Mouse (Mus musculus) kidney, adult 2 months (tissue): ENCODE measurements at regions not wholly inside any gene's neighbourhood (a gene's known extent, or its start where the extent isn't known, plus 50 kb on each side); places are given as distances from the start of the nearest gene placed in this dataset.

Experiments
- DNase-seq: peaks from one replicate; pipeline ENCODE4 v3.0.0; 2021
- H3K27ac ChIP-seq: fragments of 200-500 bp; 2 replicates; pipeline ENCODE4 v1.5.1; 2012; ENCODE audit warnings: low read depth, low read length, control low read depth, inconsistent platforms; ENCODE audit not compliant: insufficient read depth
- H3K27me3 ChIP-seq: fragments of 200-500 bp; replicated peaks from 2 replicates; pipeline ENCODE4 v1.6.1; 2012; ENCODE audit warnings: mild to moderate bottlenecking, moderate library complexity, low read length, inconsistent platforms; ENCODE audit not compliant: control insufficient read depth, insufficient read depth
- H3K36me3 ChIP-seq: fragments of 200-500 bp; 2 replicates; pipeline ENCODE4 v1.6.1; 2012; ENCODE audit warnings: mild to moderate bottlenecking, moderate library complexity, low read length, inconsistent platforms; ENCODE audit not compliant: control insufficient read depth, insufficient read depth
- H3K4me1 ChIP-seq: fragments of 200-500 bp; 2 replicates; pipeline ENCODE4 v1.6.1; 2011; ENCODE audit warnings: low read length; ENCODE audit not compliant: control insufficient read depth, insufficient read depth
- H3K4me3 ChIP-seq: fragments of 200-500 bp; 2 replicates; pipeline ENCODE4 v1.5.1; 2011; ENCODE audit warnings: mild to moderate bottlenecking, low read depth, low read length, control low read depth; ENCODE audit not compliant: insufficient read depth
- CTCF ChIP-seq: fragments of 200-500 bp; conservative IDR thresholded peaks from 2 replicates; pipeline ENCODE4 v1.5.1; 2011; ENCODE audit warnings: low read depth, mild to moderate bottlenecking, control low read depth, low read length, moderate library complexity, mixed read lengths; ENCODE audit not compliant: insufficient read depth, insufficient read length
- POLR2A ChIP-seq: fragments of 200-500 bp; IDR thresholded peaks from one replicate; pipeline ENCODE4 v1.6.1; 2011; ENCODE audit warnings: low read depth, low read length, control low read depth
- WGBS: fragments of 180-500 bp; shearing (Covaris S2); methylation state at CpG from one replicate; pipeline ENCODE4 v1.1.7; 2018; 5-methylcytosine and 5-hydroxymethylcytosine counted together

DNA sequence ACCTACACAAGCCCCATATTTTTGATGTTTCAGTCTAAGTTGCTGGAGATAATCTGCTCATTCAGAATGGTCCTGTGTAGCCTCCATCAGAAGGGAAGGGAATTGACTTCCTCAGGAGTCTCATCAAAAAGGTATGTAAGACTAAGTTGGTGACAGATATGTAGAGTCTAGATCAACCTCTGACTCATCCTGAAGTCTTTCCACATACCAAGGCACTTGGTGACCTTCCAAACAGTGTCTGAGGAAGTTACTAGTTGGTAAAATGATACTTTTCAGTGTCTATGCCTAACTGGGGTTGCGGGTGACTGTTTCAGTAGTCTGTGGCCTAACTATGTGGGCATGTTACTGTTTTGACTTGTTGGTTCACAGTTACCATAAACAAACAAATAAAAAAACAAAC is 133.0 kb upstream of the Plcb4 start:
- Histone ChIP-seq H3K27ac (no peak overlapping the region), H3K27me3 (no peaks in the 10 kb centered on the region), H3K4me3 (no peak overlapping the region), H3K4me1 (no peaks in the 10 kb centered on the region), H3K36me3 (no peaks in the 10 kb centered on the region)
- WGBS, result 95% methylated on average over 1 of the region's 1 CpGs
- TF ChIP-seq CTCF (no peak), POLR2A (no peak)
- DNase-seq, result peak; percentile 7

DNA sequence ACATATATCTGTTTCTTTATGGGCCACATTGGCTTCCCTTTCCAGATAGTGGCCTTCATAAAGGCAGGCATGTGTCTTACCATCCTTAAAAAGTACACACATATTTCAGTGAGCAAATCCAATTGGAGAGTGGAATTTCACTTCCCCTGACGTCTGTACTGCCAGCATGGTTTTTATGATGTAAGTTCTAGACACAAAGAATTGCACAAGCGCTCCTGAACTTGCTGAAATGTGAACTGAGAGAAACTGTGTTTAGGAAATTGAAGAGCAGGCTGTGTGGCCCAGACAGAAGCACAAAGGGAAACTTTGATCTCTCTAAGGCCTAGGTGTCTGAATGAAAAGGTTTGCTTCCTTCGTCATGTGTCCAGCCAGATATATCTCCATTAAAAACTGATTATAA is 129.2 kb upstream of the Plcb4 start:
- no peak overlapping the region for H3K27ac ChIP-seq
- TF ChIP-seq CTCF, result no peak
- TF ChIP-seq POLR2A, result no peak
- H3K36me3 ChIP-seq, result no peaks in the 10 kb centered on the region
- WGBS, result 71% methylated on average over 3 of the region's 3 CpGs
- DNase-seq, result no peak
- no peaks in the 10 kb centered on the region for H3K27me3 ChIP-seq
- no peaks in the 10 kb centered on the region for H3K4me1 ChIP-seq
- no peak overlapping the region for H3K4me3 ChIP-seq

GRCm38 (mm10) chr2:135536303-135536871 is 122.4 kb upstream of the Plcb4 start:
- Histone ChIP-seq H3K4me3 (no peak overlapping the region), H3K4me1 (no peaks in the 10 kb centered on the region), H3K27me3 (no peaks in the 10 kb centered on the region), H3K36me3 (no peaks in the 10 kb centered on the region), H3K27ac (no peak overlapping the region)
- TF ChIP-seq POLR2A, result no peak
- TF ChIP-seq CTCF, result no peak
- 45% methylated on average over 11 of the region's 11 CpGs for WGBS
- peak; percentile 54 for DNase-seq

GRCm38 (mm10) chr2:135538022-135538421 is 120.8 kb upstream of the Plcb4 start:
- no peak for DNase-seq
- H3K27me3 ChIP-seq, result no peaks in the 10 kb centered on the region
- no peaks in the 10 kb centered on the region for H3K4me1 ChIP-seq
- H3K36me3 ChIP-seq, result no peaks in the 10 kb centered on the region
- no peak for TF ChIP-seq CTCF
- no peak for TF ChIP-seq POLR2A
- no peak overlapping the region for H3K4me3 ChIP-seq
- WGBS, result 79% methylated on average over 2 of the region's 2 CpGs
- no peak overlapping the region for H3K27ac ChIP-seq

DNA sequence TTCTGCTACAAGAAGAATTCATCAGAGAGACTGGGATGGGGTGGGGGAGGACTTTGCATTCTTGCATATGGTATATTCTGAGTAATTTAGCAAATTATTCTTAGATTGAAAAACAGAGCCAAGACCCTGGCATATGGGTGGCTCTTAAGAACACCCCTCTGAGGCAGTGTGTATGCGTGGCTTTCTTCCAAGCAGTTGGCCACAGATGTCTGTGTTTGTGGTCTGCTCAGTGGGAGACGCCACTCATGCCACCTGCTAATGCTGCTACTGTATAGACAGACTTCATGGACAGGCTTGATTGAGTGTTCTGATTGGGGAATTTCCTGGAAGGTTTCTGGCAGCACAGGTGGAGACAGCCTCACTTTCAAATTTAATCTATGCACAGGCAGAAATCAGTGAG is 117.8 kb upstream of the Plcb4 start:
- Histone ChIP-seq H3K4me3 (no peak overlapping the region), H3K27ac (no peak overlapping the region), H3K27me3 (no peaks in the 10 kb centered on the region), H3K4me1 (no peaks in the 10 kb centered on the region), H3K36me3 (no peaks in the 10 kb centered on the region)
- no peak for DNase-seq
- TF ChIP-seq POLR2A (no peak), CTCF (no peak)
- 84% methylated on average over 2 of the region's 2 CpGs for WGBS

GRCm38 (mm10) chr2:135541930-135542329 is 116.9 kb upstream of the Plcb4 start:
- no peak overlapping the region for H3K4me3 ChIP-seq
- DNase-seq, result no peak
- H3K36me3 ChIP-seq, result no peaks in the 10 kb centered on the region
- H3K4me1 ChIP-seq, result no peaks in the 10 kb centered on the region
- no peak overlapping the region for H3K27ac ChIP-seq
- no peaks in the 10 kb centered on the region for H3K27me3 ChIP-seq
- TF ChIP-seq POLR2A (no peak), CTCF (no peak)

GRCm38 (mm10) chr2:135544882-135545281 is 113.9 kb upstream of the Plcb4 start:
- no peak overlapping the region for H3K27ac ChIP-seq
- DNase-seq, result no peak
- no peaks in the 10 kb centered on the region for H3K27me3 ChIP-seq
- no peak overlapping the region for H3K4me3 ChIP-seq
- no peak for TF ChIP-seq POLR2A
- TF ChIP-seq CTCF, result no peak
- H3K36me3 ChIP-seq, result no peaks in the 10 kb centered on the region
- H3K4me1 ChIP-seq, result no peaks in the 10 kb centered on the region

GRCm38 (mm10) chr2:135547966-135548365 is 110.8 kb upstream of the Plcb4 start:
- no peak for DNase-seq
- Histone ChIP-seq H3K27ac (no peak overlapping the region), H3K36me3 (no peaks in the 10 kb centered on the region), H3K27me3 (no peaks in the 10 kb centered on the region), H3K4me3 (no peak overlapping the region), H3K4me1 (no peaks in the 10 kb centered on the region)
- TF ChIP-seq CTCF (no peak), POLR2A (no peak)
- 93% methylated on average over 3 of the region's 3 CpGs for WGBS
